ENCODE assay signal across 8 mouse cellular contexts in genomic region chr11:54936035-54936770, GRCm38 (mm10). TPM values are rescaled to one million over a fixed set of nuclear protein-coding genes. Genes with fewer than 3 reads are reported as not detected.
DNase-seq lines count a peak whose midpoint lies in the region; ATAC-seq and TF ChIP-seq lines count a peak whose summit lies in the region.

No protein-coding gene starts in this region.

- no peaks in the 10 kb centered on the region for H3K9me3 ChIP-seq in hindbrain, postnatal 0 days (ENCODE audit: low read length)
- no peaks in the 10 kb centered on the region for H3K9me3 ChIP-seq in hindbrain, embryonic 12.5 days (replicated peaks)
- no peaks in the 10 kb centered on the region for H3K9me3 ChIP-seq in E14TG2a.4 (ENCODE audit: low read length)

- no peak for TF ChIP-seq POLR2A in brain, embryonic 14.5 days (IDR thresholded peaks at IDR 0.05; ENCODE audit: borderline replicate concordance, extremely low read depth, insufficient read depth, insufficient read length, poor library complexity, severe bottlenecking)
- no peak for TF ChIP-seq POLR2A in kidney, adult 2 months (IDR thresholded peaks at IDR 0.05; ENCODE audit: low read depth, low read length)

- no peak overlapping the region for H3K4me2 ChIP-seq in hindbrain, postnatal 0 days (ENCODE audit: low read depth, low read length)
- H3K4me2 ChIP-seq in hindbrain, embryonic 12.5 days (replicated peaks), result no peak overlapping the region

- 37% methylated on average over 12 of the region's 12 CpGs for WGBS in hindbrain, postnatal 0 days
- WGBS in hindbrain, embryonic 12.5 days, result 29% methylated on average over 12 of the region's 12 CpGs
- WGBS in kidney, adult 2 months, result 55% methylated on average over 12 of the region's 12 CpGs

- TF ChIP-seq CTCF in hindbrain, postnatal 0 days (IDR thresholded peaks at IDR 0.05; ENCODE audit: low read depth), result no peak
- TF ChIP-seq CTCF in E14TG2a.4 (conservative IDR thresholded peaks at IDR 0.05; ENCODE audit: low read length), result no peak
- TF ChIP-seq CTCF in brain, embryonic 14.5 days (IDR thresholded peaks at IDR 0.05; ENCODE audit: borderline replicate concordance, extremely low read depth, insufficient read depth, insufficient read length), result no peak
- TF ChIP-seq CTCF in kidney, adult 2 months (conservative IDR thresholded peaks at IDR 0.05; ENCODE audit: insufficient read depth, insufficient read length, low read depth, low read length), result no peak

- H3K27me3 ChIP-seq in hindbrain, postnatal 0 days (ENCODE audit: insufficient read depth, low read length), result no peaks in the 10 kb centered on the region
- no peaks in the 10 kb centered on the region for H3K27me3 ChIP-seq in hindbrain, embryonic 12.5 days
- H3K27me3 ChIP-seq in E14TG2a.4 (ENCODE audit: insufficient read depth, low read length), result no peaks in the 10 kb centered on the region
- H3K27me3 ChIP-seq in kidney, adult 2 months (replicated peaks; ENCODE audit: control insufficient read depth, insufficient read depth, low read length), result no peaks in the 10 kb centered on the region

- H3K4me3 ChIP-seq in hindbrain, postnatal 0 days (ENCODE audit: low read length), result no peak overlapping the region
- no peak overlapping the region for H3K4me3 ChIP-seq in hindbrain, embryonic 12.5 days
- H3K4me3 ChIP-seq in E14TG2a.4 (replicated peaks; ENCODE audit: low read length), result peak overlapping the region; percentile 37; the same call in 1 of the 2 replicates
- H3K4me3 ChIP-seq in kidney, adult 2 months (ENCODE audit: insufficient read depth, low read depth, low read length), result no peak overlapping the region

- peak; percentile 16 for DNase-seq in hindbrain, postnatal 0 days (ENCODE audit: low spot score)
- DNase-seq in brain, embryonic 14.5 days (ENCODE audit: low read depth), result peak; percentile 57
- DNase-seq in lung, postnatal 36 days, result peak; percentile 75
- DNase-seq in ovary, postnatal 14 days (ENCODE audit: low spot score), result no peak
- no peak for DNase-seq in kidney, adult 2 months
- DNase-seq in kidney, adult 8-10 months, result no peak

- H3K9ac ChIP-seq in hindbrain, postnatal 0 days (replicated peaks; ENCODE audit: low read length), result no peak overlapping the region
- no peak overlapping the region for H3K9ac ChIP-seq in hindbrain, embryonic 12.5 days

- H3K4me1 ChIP-seq in hindbrain, postnatal 0 days (ENCODE audit: insufficient read depth, low read length), result peaks cover 3% of the 10 kb centered on the region; the same call in 1 of the 2 replicates
- peaks cover 8% of the 10 kb centered on the region for H3K4me1 ChIP-seq in hindbrain, embryonic 12.5 days
- peaks cover 86% of the 10 kb centered on the region for H3K4me1 ChIP-seq in E14TG2a.4 (replicated peaks; ENCODE audit: low read depth, low read length)
- no peaks in the 10 kb centered on the region for H3K4me1 ChIP-seq in kidney, adult 2 months (ENCODE audit: control insufficient read depth, insufficient read depth, low read length)

- H3K27ac ChIP-seq in hindbrain, postnatal 0 days, result no peak overlapping the region
- no peak overlapping the region for H3K27ac ChIP-seq in hindbrain, embryonic 12.5 days
- no peak overlapping the region for H3K27ac ChIP-seq in kidney, adult 2 months (ENCODE audit: insufficient read depth, low read depth, low read length)

- H3K36me3 ChIP-seq in hindbrain, postnatal 0 days (ENCODE audit: insufficient read depth, low read length), result peaks cover 13% of the 10 kb centered on the region; the same call in 1 of the 2 replicates
- H3K36me3 ChIP-seq in hindbrain, embryonic 12.5 days, result peaks cover 23% of the 10 kb centered on the region
- peaks cover 99% of the 10 kb centered on the region for H3K36me3 ChIP-seq in E14TG2a.4 (ENCODE audit: insufficient read depth, low read length)
- no peaks in the 10 kb centered on the region for H3K36me3 ChIP-seq in kidney, adult 2 months (ENCODE audit: control insufficient read depth, insufficient read depth, low read length)

- peak; percentile 56; the same call in 1 of the 2 replicates for ATAC-seq in hindbrain, postnatal 0 days
- no peak for ATAC-seq in hindbrain, embryonic 12.5 days (ENCODE audit: low FRiP score)

RNA-seq across cellular contexts. Expression of gene Tnip1, which starts 26.5 kb away (rescaled TPM):
- 15.3 and 16.7 TPM in 2 replicates for total RNA-seq in hindbrain, postnatal 0 days (2014; rRNA removed)
- polyA plus RNA-seq in hindbrain, postnatal 0 days (2015; fragmentation: Nextera tagmentation; extraction: Ambion mirVana), result 17.1 and 19.8 TPM in 2 replicates
- polyA plus RNA-seq in hindbrain, embryonic 12.5 days (2016; fragmentation: Nextera tagmentation; extraction: Ambion mirVana), result 19.0 and 20.8 TPM in 2 replicates
- polyA plus RNA-seq in brain, embryonic 14.5 days (2012; rRNA removed), result 13.3 and 16.0 TPM in 2 replicates
- 19.1 and 20.6 TPM in 2 replicates for polyA plus RNA-seq in kidney, adult 2 months (2012; rRNA removed)

RNA-seq across cellular contexts. Expression of gene Gpx3, which starts 34.0 kb away (rescaled TPM):
- total RNA-seq in hindbrain, postnatal 0 days (2014; rRNA removed), result 28.5 and 30.5 TPM in 2 replicates
- polyA plus RNA-seq in hindbrain, postnatal 0 days (2015; fragmentation: Nextera tagmentation; extraction: Ambion mirVana), result 78.0 and 78.1 TPM in 2 replicates
- 67.5 and 68.6 TPM in 2 replicates for polyA plus RNA-seq in hindbrain, embryonic 12.5 days (2016; fragmentation: Nextera tagmentation; extraction: Ambion mirVana)
- 5.8 and 14.6 TPM in 2 replicates for polyA plus RNA-seq in brain, embryonic 14.5 days (2012; rRNA removed)
- 28,844 and 31,623 TPM in 2 replicates for polyA plus RNA-seq in kidney, adult 2 months (2012; rRNA removed)

Comparison
In these comparisons a context has a peak if more than half of its experiments do, and no peak if none do; other contexts are left out.
1. DNase-seq: peak in hindbrain, postnatal 0 days (single experiment), brain, embryonic 14.5 days (single experiment) and lung, postnatal 36 days (single experiment); none in ovary, postnatal 14 days (single experiment), kidney, adult 2 months (single experiment) and kidney, adult 8-10 months (0 of 2).
2. RNA of gene Gpx3, which starts 34.0 kb away (polyA plus RNA-seq): 28,844 to 31,623 TPM in kidney, adult 2 months; 78.0 to 78.1 TPM in hindbrain, postnatal 0 days, 67.5 to 68.6 TPM in hindbrain, embryonic 12.5 days and 5.8 to 14.6 TPM in brain, embryonic 14.5 days; every median in the first group is over 100 times any median in the second.